Mouse (Mus musculus) frontal cortex, adult 2 months (tissue): ENCODE results near the gene Cep19. TPM values are rescaled to one million over a fixed set of nuclear protein-coding genes. Genes with fewer than 3 reads are reported as not detected.
"Not testable (repeated sequence)": the region's sequence is repeated elsewhere in the genome, so short reads cannot be mapped to it uniquely, and the experiment has no call there.

Source experiments
- DNase-seq, 2 experiments: peaks; one replicate each; pipeline ENCODE4 v3.0.0; 2022; ENCODE audit warnings: low spot score in 1 of 2; ENCODE audit errors: extremely low spot score in 1 of 2
- polyA plus RNA-seq: library from polyadenylated mRNA; depleted of rRNA; stranded (reverse); fragments of >200 nt; gene quantifications from 2 replicates; pipeline ENCODE4 v1.2.3, GENCODE M21; 2012; rRNA removed

The Cep19 gene
- 54.8 and 63.1 TPM in 2 replicates for polyA plus RNA-seq

GRCm38 (mm10) chr16:32099638-32100150 is at the start of gene Cep19, which contains the start of gene Pigx:
TSS of gene Cep19 (plus strand) at chr16:32099800.
TSS of gene Pigx (minus strand) at chr16:32099740.
- peak; percentile 72 to 89 for DNase-seq

GRCm38 (mm10) chr16:32058817-32059216 is 40.8 kb upstream of the Cep19 start:
- no peak for DNase-seq

- DNase-seq = no peak
Measured at GRCm38 (mm10) chr16:32059840-32060523, 39.6 kb upstream of the Cep19 start.

GRCm38 (mm10) chr16:32062226-32062625 is 37.4 kb upstream of the Cep19 start:
- DNase-seq = no peak

GRCm38 (mm10) chr16:32063900-32064299 is 35.7 kb upstream of the Cep19 start:
- no peak for DNase-seq

GRCm38 (mm10) chr16:32066899-32067298 is 32.7 kb upstream of the Cep19 start:
- DNase-seq = no peak

- no peak for DNase-seq
Measured at GRCm38 (mm10) chr16:32068389-32069300, 31.0 kb upstream of the Cep19 start.

GRCm38 (mm10) chr16:32070070-32070469 is 29.5 kb upstream of the Cep19 start:
- DNase-seq = not testable (repeated sequence)

GRCm38 (mm10) chr16:32075762-32076161 is 23.8 kb upstream of the Cep19 start:
- DNase-seq = no peak

- DNase-seq = no peak
Measured at GRCm38 (mm10) chr16:32076406-32076805, 23.2 kb upstream of the Cep19 start.

GRCm38 (mm10) chr16:32077648-32078407 is 21.8 kb upstream of the Cep19 start:
- DNase-seq = no peak

GRCm38 (mm10) chr16:32078408-32078990 is 21.1 kb upstream of the Cep19 start:
- no peak for DNase-seq

- peak; percentile 59 to 86 for DNase-seq
Measured at GRCm38 (mm10) chr16:32078991-32079511, 20.5 kb upstream of the Cep19 start, which contains the start of gene Pak2. TSS of gene Pak2 (minus strand) at chr16:32079342.

GRCm38 (mm10) chr16:32087629-32088443 is 11.8 kb upstream of the Cep19 start:
- DNase-seq = no peak

GRCm38 (mm10) chr16:32091466-32091865 is 8.1 kb upstream of the Cep19 start:
- DNase-seq = no peak

- not testable (repeated sequence) for DNase-seq
Measured at GRCm38 (mm10) chr16:32097757-32098156, 1.8 kb upstream of the Cep19 start.

- no peak for DNase-seq
Measured at GRCm38 (mm10) chr16:32098897-32099637, 533 bp upstream of the Cep19 start.

GRCm38 (mm10) chr16:32102295-32102694 is 2.7 kb downstream of the Cep19 start:
- no peak for DNase-seq
